Mouse (Mus musculus) liver, postnatal 0 days (tissue): ENCODE measurements around the gene Gm3336. TPM values are rescaled to one million over a fixed set of nuclear protein-coding genes. Genes with fewer than 3 reads are reported as not detected.

Source experiments
- ATAC-seq: fragments of 200-750 bp; cut with Nextera tagmentation; 2 replicates; pipeline ENCODE4 v1.8.0; 2017; ENCODE audit warnings: mild to moderate bottlenecking, moderate library complexity
- DNase-seq: peaks from one replicate; pipeline ENCODE4 v3.0.0-alpha.2; 2016
- H3K27ac ChIP-seq: fragments of 300-500 bp; sonication (generic); 2 replicates; pipeline ENCODE4 v1.5.1; 2014; ENCODE audit warnings: antibody characterized with exemption, moderate library complexity, mild to moderate bottlenecking, low read depth
- H3K27me3 ChIP-seq: fragments of 300-500 bp; sonication (generic); 2 replicates; pipeline ENCODE4 v1.6.1; 2014; ENCODE audit warnings: low read length, control low read depth, mixed read lengths; ENCODE audit not compliant: insufficient read depth
- H3K36me3 ChIP-seq: fragments of 300-500 bp; sonication (generic); replicated peaks from 2 replicates; pipeline ENCODE4 v1.6.1; 2014; ENCODE audit warnings: mild to moderate bottlenecking, control low read depth, low read length, moderate library complexity, mixed read lengths; ENCODE audit not compliant: insufficient read depth
- H3K4me1 ChIP-seq: fragments of 300-500 bp; sonication (generic); 2 replicates; pipeline ENCODE4 v1.6.1; 2014; ENCODE audit warnings: antibody characterized with exemption, mild to moderate bottlenecking, control low read depth; ENCODE audit not compliant: insufficient read depth
- H3K4me2 ChIP-seq: fragments of 300-500 bp; sonication (generic); 2 replicates; pipeline ENCODE4 v1.6.1; 2014; ENCODE audit warnings: low read depth, mild to moderate bottlenecking, low read length, moderate library complexity, mixed read lengths
- H3K4me3 ChIP-seq: fragments of 300-500 bp; sonication (generic); 2 replicates; pipeline ENCODE4 v1.5.1; 2014; ENCODE audit warnings: low read depth, low read length
- H3K9ac ChIP-seq: fragments of 300-500 bp; sonication (generic); replicated peaks from 2 replicates; pipeline ENCODE4 v1.6.1; 2014; ENCODE audit warnings: mild to moderate bottlenecking, moderate library complexity
- H3K9me3 ChIP-seq: fragments of 300-500 bp; sonication (generic); 2 replicates; pipeline ENCODE4 v1.6.1; 2016; ENCODE audit warnings: mild to moderate bottlenecking, control low read depth, low read length, mixed read lengths
- CTCF ChIP-seq: sonication (generic); IDR thresholded peaks from 2 replicates; pipeline ENCODE4 v1.5.1; 2016; ENCODE audit warnings: antibody characterized with exemption, low read depth
- EP300 ChIP-seq: IDR thresholded peaks from 2 replicates; pipeline ENCODE4 v1.6.1; 2016; ENCODE audit warnings: antibody characterized with exemption, low read depth, mild to moderate bottlenecking
- WGBS: fragments of 180-500 bp; shearing (Covaris S2); extraction: QIAGEN DNeasy Blood & Tissue Kit; methylation state at CpG from one replicate; pipeline ENCODE4 v1.1.7; 2014; ENCODE audit not compliant: insufficient replicate concordance; 5-methylcytosine and 5-hydroxymethylcytosine counted together
- polyA plus RNA-seq: library from polyadenylated mRNA; unstranded; fragments of >200 nt; fragmentation: Nextera tagmentation; extraction: Ambion mirVana; gene quantifications from 2 replicates; pipeline ENCODE4 v1.2.1, GENCODE M21; 2015

Gene Gm3336
- polyA plus RNA-seq, 1 experiment from 2014 or later = 0.22 TPM

GRCm38 (mm10) chr8:70719796-70720270 lies 1.5 kb downstream of the Gm3336 start:
- Histone ChIP-seq H3K9me3 (no peaks in the 10 kb centered on the region), H3K27ac (no peak overlapping the region), H3K4me1 (peaks cover 12% of the 10 kb centered on the region; the same call in 1 of the 2 replicates), H3K27me3 (no peaks in the 10 kb centered on the region), H3K4me3 (no peak overlapping the region), H3K4me2 (no peak overlapping the region), H3K36me3 (no peaks in the 10 kb centered on the region), H3K9ac (no peak overlapping the region)
- no peak for DNase-seq
- ATAC-seq = no peak
- TF ChIP-seq CTCF = no peak
- TF ChIP-seq EP300 = no peak
- 33% methylated on average over 9 of the region's 9 CpGs for WGBS

- ATAC-seq (no peak), DNase-seq (peak; percentile 87)
These were observed 2.4 kb downstream of the Gm3336 start for GRCm38 (mm10) chr8:70720739-70721138.

GRCm38 (mm10) chr8:70721601-70722000 lies 3.3 kb downstream of the Gm3336 start:
- no peaks in the 10 kb centered on the region for H3K36me3 ChIP-seq
- WGBS = 85% methylated on average over 8 of the region's 8 CpGs
- ATAC-seq = no peak
- TF ChIP-seq EP300 = no peak
- no peak for TF ChIP-seq CTCF
- H3K4me2 ChIP-seq = no peak overlapping the region
- no peak overlapping the region for H3K27ac ChIP-seq
- no peak for DNase-seq
- H3K4me1 ChIP-seq = peaks cover 14% of the 10 kb centered on the region; the same call in 1 of the 2 replicates
- H3K4me3 ChIP-seq = no peak overlapping the region
- H3K9ac ChIP-seq = no peak overlapping the region
- H3K27me3 ChIP-seq = peaks cover under 1% of the 10 kb centered on the region; the same call in 1 of the 2 replicates
- no peaks in the 10 kb centered on the region for H3K9me3 ChIP-seq

More at GRCm38 (mm10) chr8:70720739-70721138, 2.4 kb downstream of the Gm3336 start:
- TF ChIP-seq CTCF (peak; percentile 98), EP300 (no peak)
- H3K27ac ChIP-seq = no peak overlapping the region
- H3K27me3 ChIP-seq = no peaks in the 10 kb centered on the region
- H3K9ac ChIP-seq = no peak overlapping the region
- no peaks in the 10 kb centered on the region for H3K36me3 ChIP-seq
- H3K4me1 ChIP-seq = peaks cover 12% of the 10 kb centered on the region; the same call in 1 of the 2 replicates
- no peaks in the 10 kb centered on the region for H3K9me3 ChIP-seq
- WGBS = 7% methylated on average over 3 of the region's 3 CpGs
- no peak overlapping the region for H3K4me2 ChIP-seq
- no peak overlapping the region for H3K4me3 ChIP-seq

- peak within 1 kb of the TSS; percentile 88 for H3K27ac ChIP-seq
- H3K27me3 ChIP-seq = peaks cover 5% of the 10 kb centered on the region; the same call in 1 of the 2 replicates
These were observed 5.3 kb downstream of the Gm3336 start, which contains the start of gene Pde4c for GRCm38 (mm10) chr8:70723486-70724210. Gene Pde4c (plus strand): TSS chr8:70723720.

DNA sequence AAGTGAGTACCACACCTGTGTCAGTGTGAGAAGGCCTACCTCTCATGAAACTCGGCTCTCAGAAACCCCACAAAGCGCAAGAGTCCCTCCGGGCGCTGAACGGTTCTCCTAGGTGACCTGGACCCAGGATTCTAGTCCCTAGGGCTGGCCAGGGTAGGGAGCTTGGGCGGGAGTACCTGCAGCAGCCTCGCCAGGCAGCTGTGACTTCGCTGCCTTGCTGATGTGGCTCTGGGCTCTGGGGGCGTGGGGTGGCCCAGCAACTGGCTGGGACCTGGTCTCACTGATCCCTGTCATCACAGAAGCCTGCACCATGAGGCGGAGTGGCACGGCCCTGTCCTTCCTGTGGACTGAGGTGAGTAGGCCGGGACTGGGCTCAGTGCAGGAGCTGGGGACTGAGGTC lies 5.9 kb downstream of the Gm3336 start:
- peaks cover 10% of the 10 kb centered on the region; the same call in 1 of the 2 replicates for H3K4me1 ChIP-seq
- H3K9ac ChIP-seq = peak overlapping the region; percentile 38
- TF ChIP-seq CTCF = no peak
- TF ChIP-seq EP300 = no peak
- 71% methylated on average over 12 of the region's 12 CpGs for WGBS
- ATAC-seq (peak; percentile 10), DNase-seq (no peak)
- no peaks in the 10 kb centered on the region for H3K36me3 ChIP-seq
- peak overlapping the region; percentile 88 for H3K27ac ChIP-seq
- H3K4me2 ChIP-seq = peak overlapping the region; percentile 59
- H3K27me3 ChIP-seq = peaks cover 8% of the 10 kb centered on the region; the same call in 1 of the 2 replicates
- no peaks in the 10 kb centered on the region for H3K9me3 ChIP-seq
- H3K4me3 ChIP-seq = peak overlapping the region; percentile 13; the same call in 1 of the 2 replicates

More at GRCm38 (mm10) chr8:70723486-70724210, 5.3 kb downstream of the Gm3336 start, which contains the start of gene Pde4c:
- H3K9ac ChIP-seq = peak within 1 kb of the TSS; percentile 55
- peak; percentile 81 for ATAC-seq
- peak; percentile 73 for DNase-seq
- H3K4me1 ChIP-seq = peaks cover 11% of the 10 kb centered on the region; the same call in 1 of the 2 replicates
- peak within 1 kb of the TSS; percentile 19 for H3K4me3 ChIP-seq
- H3K36me3 ChIP-seq = no peaks in the 10 kb centered on the region
- no peaks in the 10 kb centered on the region for H3K9me3 ChIP-seq
- WGBS = 52% methylated on average over 7 of the region's 7 CpGs
- no peak for TF ChIP-seq CTCF
- H3K4me2 ChIP-seq = peak within 1 kb of the TSS; percentile 59

DNA sequence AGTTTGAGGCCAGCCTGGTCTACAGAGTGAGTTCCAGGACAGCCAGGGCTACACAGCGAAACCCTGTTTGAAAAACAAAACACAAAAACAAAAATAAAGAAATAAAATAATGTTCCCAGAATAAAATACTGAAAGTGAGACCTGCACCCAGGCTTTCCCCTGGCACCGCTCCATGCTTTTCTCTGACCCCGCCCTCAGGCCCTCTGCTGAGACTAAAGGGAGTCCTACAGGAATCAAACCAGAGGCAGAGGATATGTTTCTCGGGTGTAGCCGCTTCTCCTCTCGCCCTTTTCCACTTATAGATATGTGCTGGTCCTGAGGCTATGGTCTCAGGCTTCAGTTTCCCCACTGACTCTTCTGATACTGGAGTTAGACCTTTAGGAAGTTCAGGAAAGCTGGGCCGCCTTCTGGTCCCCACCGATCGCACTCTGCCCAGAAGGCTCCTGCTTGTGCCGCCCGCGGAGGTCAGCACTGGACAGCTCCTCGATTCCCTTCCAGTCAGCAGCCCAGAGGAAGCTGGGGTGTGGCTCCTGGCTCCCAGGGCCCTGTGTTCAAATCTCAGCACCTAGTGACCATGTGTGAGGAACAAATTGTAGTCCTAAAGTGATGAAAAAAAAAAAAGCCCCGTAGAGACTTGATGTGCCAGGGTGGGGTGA lies 7.6 kb downstream of the Gm3336 start:
- no peaks in the 10 kb centered on the region for H3K36me3 ChIP-seq
- DNase-seq (peak; percentile 60), ATAC-seq (no peak)
- H3K4me1 ChIP-seq = peaks cover 11% of the 10 kb centered on the region
- no peak overlapping the region for H3K4me2 ChIP-seq
- no peaks in the 10 kb centered on the region for H3K9me3 ChIP-seq
- no peak overlapping the region for H3K27ac ChIP-seq
- H3K9ac ChIP-seq = no peak overlapping the region
- peaks cover 16% of the 10 kb centered on the region; the same call in 1 of the 2 replicates for H3K27me3 ChIP-seq
- no peak overlapping the region for H3K4me3 ChIP-seq
- TF ChIP-seq EP300 (no peak), CTCF (no peak)
- WGBS = 26% methylated on average over 14 of the region's 14 CpGs
